Mouse (Mus musculus) liver, embryonic 13.5 days (tissue): ENCODE results near the gene Inka1. TPM values are rescaled to one million over a fixed set of nuclear protein-coding genes. Genes with fewer than 3 reads are reported as not detected.

Experiments used
- ATAC-seq: fragments of 200-750 bp; cut with Nextera tagmentation; 2 replicates; pipeline ENCODE4 v1.8.0; 2017; ENCODE audit warnings: low read depth, mild to moderate bottlenecking, moderate number of reproducible peaks, moderate library complexity
- DNase-seq: peaks from one replicate; pipeline ENCODE4 v3.0.0; 2022
- H3K27ac ChIP-seq: fragments of 300-500 bp; sonication (generic); 2 replicates; pipeline ENCODE4 v1.5.1; 2015; ENCODE audit warnings: moderate library complexity, mild to moderate bottlenecking, inconsistent platforms
- H3K27me3 ChIP-seq: fragments of 300-500 bp; sonication (generic); 2 replicates; pipeline ENCODE4 v1.6.1; 2015; ENCODE audit warnings: mild to moderate bottlenecking, inconsistent platforms
- H3K36me3 ChIP-seq: fragments of 300-500 bp; sonication (generic); 2 replicates; pipeline ENCODE4 v1.6.1; 2015; ENCODE audit warnings: mild to moderate bottlenecking, inconsistent platforms
- H3K4me1 ChIP-seq: fragments of 300-500 bp; sonication (generic); replicated peaks from 2 replicates; pipeline ENCODE4 v1.6.1; 2015; ENCODE audit warnings: inconsistent platforms
- H3K4me2 ChIP-seq: fragments of 300-500 bp; sonication (generic); 2 replicates; pipeline ENCODE4 v1.6.1; 2015; ENCODE audit warnings: inconsistent platforms, mild to moderate bottlenecking, moderate library complexity
- H3K4me3 ChIP-seq: fragments of 300-500 bp; sonication (generic); replicated peaks from 2 replicates; pipeline ENCODE4 v1.5.1; 2015; ENCODE audit warnings: mild to moderate bottlenecking, inconsistent platforms
- H3K9ac ChIP-seq: fragments of 300-500 bp; sonication (generic); 2 replicates; pipeline ENCODE4 v1.6.1; 2015; ENCODE audit warnings: mild to moderate bottlenecking, inconsistent platforms
- H3K9me3 ChIP-seq: fragments of 300-500 bp; sonication (generic); replicated peaks from 2 replicates; pipeline ENCODE4 v1.6.1; 2016; ENCODE audit warnings: inconsistent platforms
- WGBS: fragments of 180-500 bp; shearing (Covaris S2); methylation state at CpG from one replicate; pipeline ENCODE4 v1.1.7; 2015; ENCODE audit not compliant: insufficient replicate concordance; 5-methylcytosine and 5-hydroxymethylcytosine counted together
- polyA plus RNA-seq: library from polyadenylated mRNA; unstranded; fragments of >200 nt; fragmentation: Nextera tagmentation; extraction: Ambion mirVana; gene quantifications from 2 replicates; pipeline ENCODE4 v1.2.1, GENCODE M21; 2015

Inka1 gene
- polyA plus RNA-seq, 1 experiment from 2014 or later: 60.5 TPM

DNA sequence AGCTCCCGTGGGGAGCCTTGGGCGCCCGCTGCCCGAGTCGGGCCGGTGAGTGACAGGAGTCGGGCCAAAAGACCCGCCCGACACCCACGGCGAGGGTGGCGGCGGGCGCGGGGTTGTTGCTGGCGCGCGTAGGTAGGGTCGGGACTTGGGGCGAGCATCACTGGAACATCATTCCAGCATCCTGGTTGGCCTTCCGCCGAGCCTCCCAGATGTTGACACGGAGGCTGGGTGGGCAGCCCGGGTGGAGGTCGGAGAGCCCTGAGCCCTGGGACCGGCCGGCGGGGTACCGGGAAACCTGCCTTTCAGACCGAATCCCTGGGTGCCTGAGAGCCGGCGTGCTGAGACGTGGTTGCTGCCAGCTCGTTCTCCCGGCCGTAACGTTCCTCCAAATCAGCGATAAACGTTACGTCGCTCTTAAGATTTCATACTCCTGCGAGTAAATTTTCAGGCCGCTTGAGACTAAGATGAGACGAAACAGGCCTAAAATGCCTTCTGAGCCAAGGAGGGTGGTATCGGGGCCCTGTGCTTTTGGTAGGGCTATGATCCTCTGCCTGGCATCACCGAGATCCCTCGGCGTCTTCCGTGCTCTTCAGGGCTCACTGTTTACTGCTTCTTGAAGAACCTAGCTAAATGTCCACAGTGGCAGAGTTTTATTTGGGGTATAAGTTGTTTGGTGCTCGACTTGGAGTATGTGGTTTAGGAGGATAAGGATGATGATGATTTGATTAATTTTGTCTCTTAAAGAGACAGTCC, 17.3 kb upstream of the Inka1 start:
- ATAC-seq: peak; percentile 53
- Histone ChIP-seq H3K36me3 (peaks cover 12% of the 10 kb centered on the region; the same call in 1 of the 2 replicates), H3K9me3 (no peaks in the 10 kb centered on the region), H3K9ac (peak overlapping the region; percentile 99), H3K27ac (peak overlapping the region; percentile 97), H3K27me3 (0 out of 2 replicates have a peak, but pooled peaks cover 4% of the 10 kb centered on the region), H3K4me2 (peak overlapping the region; percentile 86), H3K4me3 (peak overlapping the region; percentile 95), H3K4me1 (peaks cover 51% of the 10 kb centered on the region)
- WGBS: 0% methylated on average over 50 of the region's 50 CpGs
- no peak for DNase-seq

GRCm38 (mm10) chr9:108001922-108002770, 16.5 kb upstream of the Inka1 start, which contains the start of gene Ip6k1:
TSS of gene Ip6k1 (plus strand) at chr9:108002501.
- Histone ChIP-seq H3K4me2 (peak within 1 kb of the TSS; percentile 89), H3K36me3 (peaks cover 8% of the 10 kb centered on the region; the same call in 1 of the 2 replicates), H3K27ac (peak within 1 kb of the TSS; percentile 97), H3K27me3 (0 out of 2 replicates have a peak, but pooled peaks cover 4% of the 10 kb centered on the region), H3K9ac (peak within 1 kb of the TSS; percentile 99), H3K4me1 (peaks cover 44% of the 10 kb centered on the region), H3K9me3 (no peaks in the 10 kb centered on the region), H3K4me3 (peak within 1 kb of the TSS; percentile 95)
- under 1% methylated on average over 51 of the region's 51 CpGs for WGBS
- peak; percentile 96 for ATAC-seq
- DNase-seq: peak; percentile 100

- ATAC-seq: no peak
- Histone ChIP-seq H3K4me3 (no peak within 1 kb of the TSS), H3K36me3 (no peaks in the 10 kb centered on the region), H3K9ac (no peak within 1 kb of the TSS), H3K4me2 (no peak within 1 kb of the TSS), H3K9me3 (no peaks in the 10 kb centered on the region), H3K4me1 (peaks cover 9% of the 10 kb centered on the region), H3K27me3 (0 out of 2 replicates have a peak, but pooled peaks cover 4% of the 10 kb centered on the region), H3K27ac (no peak within 1 kb of the TSS)
- WGBS: 77% methylated on average over 5 of the region's 5 CpGs
- no peak for DNase-seq
Measured at GRCm38 (mm10) chr9:107996049-107996448, 10.4 kb upstream of the Inka1 start, which contains the start of gene Gm20662. TSS of gene Gm20662 (plus strand) at chr9:107996349.

- Histone ChIP-seq H3K27me3 (0 out of 2 replicates have a peak, but pooled peaks cover 4% of the 10 kb centered on the region), H3K4me2 (no peak overlapping the region), H3K9ac (no peak overlapping the region), H3K9me3 (no peaks in the 10 kb centered on the region), H3K4me3 (no peak overlapping the region), H3K36me3 (no peaks in the 10 kb centered on the region), H3K4me1 (peaks cover 6% of the 10 kb centered on the region; the same call in 1 of the 2 replicates), H3K27ac (no peak overlapping the region)
- ATAC-seq (no peak), DNase-seq (no peak)
- WGBS: 88% methylated on average over 21 of the region's 21 CpGs
Measured at GRCm38 (mm10) chr9:107995513-107995912, 9.8 kb upstream of the Inka1 start.

DNA sequence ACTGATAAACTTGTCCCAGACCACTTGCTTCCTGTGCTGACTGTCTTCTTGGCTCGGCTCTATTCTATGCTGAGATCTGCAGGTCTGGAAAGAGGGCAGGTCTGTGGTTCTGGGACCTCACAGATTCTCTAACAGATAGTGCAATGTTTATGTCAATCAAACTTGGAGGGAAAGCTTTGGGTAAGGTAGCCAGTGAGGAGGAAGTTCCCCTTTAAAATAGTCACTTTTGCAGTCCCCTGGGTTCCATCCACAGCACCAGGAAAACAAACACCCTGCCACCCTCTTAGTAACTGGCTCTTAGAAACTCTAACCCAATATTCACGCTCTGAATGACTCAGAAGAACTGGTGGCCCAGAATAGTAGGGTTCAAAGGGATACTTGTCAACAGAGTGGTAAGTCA, 8.8 kb upstream of the Inka1 start:
- WGBS: 19% methylated on average over 2 of the region's 2 CpGs
- Histone ChIP-seq H3K27me3 (0 out of 2 replicates have a peak, but pooled peaks cover 4% of the 10 kb centered on the region), H3K36me3 (no peaks in the 10 kb centered on the region), H3K9me3 (no peaks in the 10 kb centered on the region), H3K4me3 (no peak overlapping the region), H3K27ac (0 out of 2 replicates have a peak overlapping the region, but pooled peaks have one; percentile 15), H3K4me2 (no peak overlapping the region), H3K9ac (no peak overlapping the region), H3K4me1 (peaks cover 16% of the 10 kb centered on the region)
- DNase-seq (no peak), ATAC-seq (no peak)

- Histone ChIP-seq H3K27me3 (no peaks in the 10 kb centered on the region), H3K9me3 (no peaks in the 10 kb centered on the region), H3K4me1 (peaks cover 17% of the 10 kb centered on the region), H3K4me3 (no peak overlapping the region), H3K9ac (no peak overlapping the region), H3K4me2 (no peak overlapping the region), H3K36me3 (no peaks in the 10 kb centered on the region), H3K27ac (no peak overlapping the region)
- no peak for DNase-seq
- ATAC-seq: no peak
- 82% methylated on average over 11 of the region's 11 CpGs for WGBS
Measured at GRCm38 (mm10) chr9:107993013-107993412, 7.3 kb upstream of the Inka1 start.

- Histone ChIP-seq H3K9ac (no peak within 1 kb of the TSS), H3K9me3 (no peaks in the 10 kb centered on the region), H3K4me3 (no peak within 1 kb of the TSS), H3K4me1 (peaks cover 24% of the 10 kb centered on the region), H3K36me3 (no peaks in the 10 kb centered on the region), H3K27ac (no peak within 1 kb of the TSS), H3K27me3 (no peaks in the 10 kb centered on the region), H3K4me2 (no peak within 1 kb of the TSS)
- ATAC-seq: no peak
- WGBS: 80% methylated on average over 2 of the region's 2 CpGs
- DNase-seq: no peak
Measured at GRCm38 (mm10) chr9:107992197-107992596, 6.5 kb upstream of the Inka1 start, which contains the start of gene Cdhr4. TSS of gene Cdhr4 (plus strand) at chr9:107992497.

GRCm38 (mm10) chr9:107987950-107988349, 2.3 kb upstream of the Inka1 start:
- 69% methylated on average over 3 of the region's 3 CpGs for WGBS

GRCm38 (mm10) chr9:107986376-107986775, 697 bp upstream of the Inka1 start:
- Histone ChIP-seq H3K4me3 (peak overlapping the region; percentile 83), H3K9ac (peak overlapping the region; percentile 94), H3K27me3 (no peaks in the 10 kb centered on the region), H3K4me1 (peaks cover 72% of the 10 kb centered on the region), H3K9me3 (no peaks in the 10 kb centered on the region), H3K36me3 (peaks cover 32% of the 10 kb centered on the region), H3K27ac (peak overlapping the region; percentile 98), H3K4me2 (peak overlapping the region; percentile 93)
- ATAC-seq (no peak), DNase-seq (peak; percentile 73)
- under 1% methylated on average over 18 of the region's 18 CpGs for WGBS

More at GRCm38 (mm10) chr9:107987950-107988349, 2.3 kb upstream of the Inka1 start:
- ATAC-seq (no peak), DNase-seq (no peak)
- Histone ChIP-seq H3K27me3 (no peaks in the 10 kb centered on the region), H3K4me1 (peaks cover 56% of the 10 kb centered on the region), H3K27ac (no peak overlapping the region), H3K36me3 (peaks cover 19% of the 10 kb centered on the region), H3K9ac (no peak overlapping the region), H3K9me3 (no peaks in the 10 kb centered on the region), H3K4me2 (no peak overlapping the region), H3K4me3 (no peak overlapping the region)

DNA sequence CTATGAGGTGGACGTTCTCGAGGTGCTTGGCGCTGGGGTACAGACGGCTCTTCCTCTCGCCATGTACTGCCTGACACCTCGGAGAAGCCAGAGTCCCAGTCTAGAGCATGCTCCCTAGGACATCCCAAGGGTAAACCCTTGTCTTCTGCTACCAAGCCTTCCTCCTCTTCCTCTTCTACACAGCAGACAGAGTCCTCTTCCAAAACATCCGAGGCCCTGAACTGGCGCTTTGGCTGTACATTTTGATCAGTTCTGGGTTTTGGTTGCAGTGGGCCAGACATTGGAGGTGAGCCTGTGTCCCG, 974 bp downstream of the Inka1 start:
- H3K4me1 ChIP-seq: peaks cover 81% of the 10 kb centered on the region
- no peak for ATAC-seq
- 9% methylated on average over 9 of the region's 9 CpGs for WGBS

More for the DNA sequence above, 974 bp downstream of the Inka1 start:
- Histone ChIP-seq H3K9me3 (no peaks in the 10 kb centered on the region), H3K4me2 (peak overlapping the region; percentile 93), H3K4me3 (peak overlapping the region; percentile 83), H3K27me3 (no peaks in the 10 kb centered on the region), H3K36me3 (peaks cover 49% of the 10 kb centered on the region), H3K9ac (peak overlapping the region; percentile 94), H3K27ac (peak overlapping the region; percentile 98)
- no peak for DNase-seq
